Mouse (Mus musculus): ENCODE data around the gene Hsd11b2. TPM values are rescaled to one million over a fixed set of nuclear protein-coding genes. Genes with fewer than 3 reads are reported as not detected.

The Hsd11b2 gene
- polyA plus RNA-seq, 1 experiment, result not detected

DNA sequence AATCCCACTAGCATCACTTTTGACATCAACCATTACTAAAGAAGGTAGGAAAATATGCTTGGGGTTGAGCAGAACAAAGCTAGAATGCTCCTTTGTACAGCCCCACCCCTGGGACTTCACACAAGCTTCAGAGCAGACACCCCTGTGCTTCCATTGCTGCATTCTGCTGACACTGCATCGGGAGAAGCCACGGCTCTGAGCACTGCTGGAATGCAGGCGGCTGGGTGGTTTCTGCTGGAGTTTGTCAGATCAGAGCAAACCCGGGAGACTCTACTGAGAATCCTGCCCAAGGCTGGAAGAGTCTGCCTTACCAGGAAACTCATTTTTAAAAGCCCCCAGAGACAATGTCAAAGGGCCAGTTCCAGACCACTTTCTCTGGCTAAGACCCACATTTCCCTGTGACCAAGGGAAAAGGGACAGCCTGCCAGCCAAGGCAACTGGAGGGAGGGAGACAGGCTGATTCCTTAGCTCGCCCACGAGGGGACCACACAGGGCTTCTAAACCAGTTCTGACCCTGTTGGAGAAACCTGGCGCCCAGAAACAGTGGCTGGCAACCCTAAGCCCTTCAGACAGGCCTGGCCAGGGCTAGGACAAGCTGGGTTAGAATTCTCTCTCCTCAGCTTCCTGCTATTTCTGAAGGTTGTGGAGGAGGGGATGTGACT is 26.1 kb downstream of the Hsd11b2 start:
- H3K27me3 ChIP-seq (ENCODE audit: control insufficient read depth), result no peaks in the 10 kb centered on the region
- peaks cover 74% of the 10 kb centered on the region for H3K4me1 ChIP-seq (ENCODE audit: control insufficient read depth)
- H3K36me3 ChIP-seq (ENCODE audit: control insufficient read depth), result peaks cover 55% of the 10 kb centered on the region
- TF ChIP-seq GATA1 (IDR thresholded peaks at IDR 0.05; ENCODE audit: low read length) (no peak), TAL1 (IDR thresholded peaks at IDR 0.05; ENCODE audit: low read length) (no peak)
- no peaks in the 10 kb centered on the region for H3K9me3 ChIP-seq (ENCODE audit: control insufficient read depth, low read length)
- no peak overlapping the region for H3K4me3 ChIP-seq (replicated peaks)

DNA sequence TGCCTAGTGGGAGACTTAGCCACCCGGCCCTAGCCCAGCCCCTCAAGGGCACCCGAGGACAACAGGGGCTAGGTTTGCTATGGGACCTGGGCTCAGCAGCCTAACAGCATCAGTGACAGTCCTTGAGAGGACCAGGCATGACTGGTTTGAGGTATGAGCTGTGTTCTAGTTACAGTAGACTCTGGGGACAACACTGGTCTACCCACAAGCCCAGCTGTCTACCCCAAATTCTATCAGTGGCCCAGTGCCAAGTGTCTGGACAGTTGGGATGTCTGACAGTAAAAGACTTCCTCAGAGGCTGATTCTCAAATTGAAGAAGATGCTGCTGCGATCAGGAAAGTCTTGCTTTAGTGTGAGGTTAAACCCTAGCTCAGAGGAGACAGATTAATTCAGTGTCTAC is 26.7 kb downstream of the Hsd11b2 start:
- Histone ChIP-seq H3K9me3 (ENCODE audit: control insufficient read depth, low read length) (no peaks in the 10 kb centered on the region), H3K4me3 (replicated peaks) (no peak overlapping the region), H3K4me1 (ENCODE audit: control insufficient read depth) (peaks cover 70% of the 10 kb centered on the region), H3K36me3 (ENCODE audit: control insufficient read depth) (peaks cover 60% of the 10 kb centered on the region), H3K27me3 (ENCODE audit: control insufficient read depth) (no peaks in the 10 kb centered on the region)
- TF ChIP-seq TAL1 (IDR thresholded peaks at IDR 0.05; ENCODE audit: low read length), result no peak
- TF ChIP-seq GATA1 (IDR thresholded peaks at IDR 0.05; ENCODE audit: low read length), result no peak

DNA sequence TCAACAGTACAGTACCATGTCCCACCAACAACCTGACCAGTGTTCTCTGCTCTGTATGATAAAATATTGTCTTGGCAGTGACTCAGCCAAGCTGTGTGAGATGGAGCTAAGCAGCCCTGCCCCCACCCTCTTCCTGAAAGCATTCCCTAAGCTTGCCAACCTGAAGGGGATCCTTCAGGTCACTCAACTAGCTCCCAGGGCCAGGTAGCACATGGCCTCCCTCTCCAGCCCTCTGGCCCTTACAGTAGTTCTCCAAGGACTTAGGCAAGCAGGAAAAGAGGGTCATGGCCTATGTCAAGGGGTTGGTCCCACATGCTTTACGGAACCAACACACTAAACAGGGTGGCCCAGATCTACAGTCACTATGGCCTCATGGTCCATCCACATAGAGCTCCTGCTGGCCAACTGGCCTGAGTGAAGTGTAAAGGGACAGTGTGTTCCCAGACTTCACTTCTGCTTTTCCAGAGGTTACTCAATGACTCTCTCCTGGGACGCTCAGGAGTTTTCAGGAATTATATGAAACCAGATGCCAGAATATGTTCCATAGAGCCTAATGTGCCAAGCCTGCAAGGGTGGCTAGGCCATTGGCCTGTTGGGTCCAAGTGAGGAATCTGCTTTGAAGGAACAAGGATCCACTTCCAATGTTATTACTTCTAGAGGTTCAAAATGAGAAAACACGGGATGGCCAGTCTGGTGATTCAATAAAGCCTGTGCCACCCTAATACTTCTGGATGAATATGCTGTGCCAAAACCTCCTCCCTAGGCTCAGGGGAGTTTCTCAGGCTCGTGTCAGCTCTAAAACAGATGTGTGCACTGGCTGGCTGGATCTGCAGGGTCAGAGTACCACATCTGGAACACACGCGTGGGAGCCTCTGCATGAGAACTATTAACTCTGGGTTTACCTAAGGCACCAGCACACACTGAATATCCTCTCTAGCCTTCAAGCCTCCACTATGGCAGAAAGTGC is 28.1 kb downstream of the Hsd11b2 start:
- H3K4me1 ChIP-seq (ENCODE audit: control insufficient read depth), result peaks cover 62% of the 10 kb centered on the region
- H3K27me3 ChIP-seq (ENCODE audit: control insufficient read depth), result no peaks in the 10 kb centered on the region
- peaks cover 60% of the 10 kb centered on the region for H3K36me3 ChIP-seq (ENCODE audit: control insufficient read depth)
- H3K4me3 ChIP-seq (replicated peaks), result no peak overlapping the region
- no peaks in the 10 kb centered on the region for H3K9me3 ChIP-seq (ENCODE audit: control insufficient read depth, low read length)
- no peak for TF ChIP-seq GATA1 (IDR thresholded peaks at IDR 0.05; ENCODE audit: low read length)
- TF ChIP-seq TAL1 (IDR thresholded peaks at IDR 0.05; ENCODE audit: low read length), result no peak

DNA sequence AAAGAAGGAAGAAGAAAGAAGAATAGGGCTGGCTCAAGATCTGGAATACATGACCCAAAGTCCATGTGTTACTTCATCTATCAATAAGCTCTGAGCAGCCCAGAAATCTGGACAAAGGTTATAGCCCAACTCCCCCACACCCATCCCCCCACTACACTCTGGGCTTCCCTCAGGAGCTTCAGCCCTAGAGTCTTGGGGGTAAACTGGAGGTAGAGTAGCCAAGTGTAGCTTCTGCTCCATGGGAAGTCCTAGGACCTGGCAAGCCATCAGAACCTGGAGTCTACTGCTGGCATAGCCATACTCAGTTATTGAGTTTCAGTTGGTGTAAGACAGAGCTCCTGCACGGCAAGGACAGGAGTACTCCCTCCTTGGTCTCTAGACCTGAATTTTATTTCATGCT is 31.0 kb downstream of the Hsd11b2 start:
- TF ChIP-seq TAL1 (IDR thresholded peaks at IDR 0.05; ENCODE audit: low read length) (no peak), GATA1 (IDR thresholded peaks at IDR 0.05; ENCODE audit: low read length) (no peak)
- peaks cover 65% of the 10 kb centered on the region for H3K36me3 ChIP-seq (ENCODE audit: control insufficient read depth)
- H3K4me3 ChIP-seq (replicated peaks), result no peak overlapping the region
- H3K9me3 ChIP-seq (ENCODE audit: control insufficient read depth, low read length), result no peaks in the 10 kb centered on the region
- no peaks in the 10 kb centered on the region for H3K27me3 ChIP-seq (ENCODE audit: control insufficient read depth)
- H3K4me1 ChIP-seq (ENCODE audit: control insufficient read depth), result peaks cover 49% of the 10 kb centered on the region

DNA sequence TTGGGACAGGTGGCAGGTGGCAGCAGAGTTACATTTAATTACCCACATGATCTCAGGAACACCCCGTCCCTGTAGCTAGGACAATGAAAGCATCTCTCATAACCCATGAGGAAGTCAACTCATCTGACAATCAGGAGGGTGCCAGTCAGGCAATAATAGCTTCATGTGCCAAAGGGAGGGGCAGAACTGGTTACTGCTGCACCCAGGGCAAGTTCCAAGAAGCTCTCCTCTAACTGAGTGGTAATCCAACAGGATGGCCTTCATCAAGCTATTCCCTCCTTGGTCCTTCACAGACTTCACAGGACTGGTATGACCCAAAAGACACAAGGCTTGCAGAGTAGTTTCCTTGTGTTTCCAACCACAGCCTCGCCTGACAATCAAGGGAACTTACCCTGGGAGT is 31.5 kb downstream of the Hsd11b2 start:
- Histone ChIP-seq H3K4me3 (replicated peaks) (no peak overlapping the region), H3K27me3 (ENCODE audit: control insufficient read depth) (no peaks in the 10 kb centered on the region), H3K36me3 (ENCODE audit: control insufficient read depth) (peaks cover 62% of the 10 kb centered on the region), H3K9me3 (ENCODE audit: control insufficient read depth, low read length) (no peaks in the 10 kb centered on the region), H3K4me1 (ENCODE audit: control insufficient read depth) (peaks cover 43% of the 10 kb centered on the region)
- TF ChIP-seq GATA1 (IDR thresholded peaks at IDR 0.05; ENCODE audit: low read length) (no peak), TAL1 (IDR thresholded peaks at IDR 0.05; ENCODE audit: low read length) (no peak)

DNA sequence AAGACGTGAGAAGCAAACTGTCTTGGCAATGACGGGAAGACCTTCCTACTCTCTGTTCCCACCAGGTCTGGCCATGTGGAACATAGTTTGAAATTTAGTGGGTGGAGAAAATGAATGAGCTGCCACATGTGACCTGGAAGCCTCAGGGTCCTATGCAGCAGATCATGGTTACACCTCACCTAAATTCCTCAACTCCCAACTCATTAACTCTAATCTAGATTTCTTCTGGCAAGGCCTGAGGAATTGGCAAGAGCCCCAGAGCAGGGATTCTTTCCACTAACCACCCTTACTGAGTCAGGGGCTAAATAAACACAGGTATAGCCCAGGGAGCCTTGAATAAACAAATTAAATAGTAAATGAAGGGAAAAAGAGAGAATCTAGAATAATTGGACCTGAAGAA is 33.5 kb downstream of the Hsd11b2 start:
- H3K4me1 ChIP-seq (ENCODE audit: control insufficient read depth), result peaks cover 28% of the 10 kb centered on the region
- H3K27me3 ChIP-seq (ENCODE audit: control insufficient read depth), result no peaks in the 10 kb centered on the region
- peaks cover 53% of the 10 kb centered on the region for H3K36me3 ChIP-seq (ENCODE audit: control insufficient read depth)
- H3K4me3 ChIP-seq (replicated peaks), result no peak overlapping the region
- TF ChIP-seq TAL1 (IDR thresholded peaks at IDR 0.05; ENCODE audit: low read length) (no peak), GATA1 (IDR thresholded peaks at IDR 0.05; ENCODE audit: low read length) (no peak)
- H3K9me3 ChIP-seq (ENCODE audit: control insufficient read depth, low read length), result no peaks in the 10 kb centered on the region

DNA sequence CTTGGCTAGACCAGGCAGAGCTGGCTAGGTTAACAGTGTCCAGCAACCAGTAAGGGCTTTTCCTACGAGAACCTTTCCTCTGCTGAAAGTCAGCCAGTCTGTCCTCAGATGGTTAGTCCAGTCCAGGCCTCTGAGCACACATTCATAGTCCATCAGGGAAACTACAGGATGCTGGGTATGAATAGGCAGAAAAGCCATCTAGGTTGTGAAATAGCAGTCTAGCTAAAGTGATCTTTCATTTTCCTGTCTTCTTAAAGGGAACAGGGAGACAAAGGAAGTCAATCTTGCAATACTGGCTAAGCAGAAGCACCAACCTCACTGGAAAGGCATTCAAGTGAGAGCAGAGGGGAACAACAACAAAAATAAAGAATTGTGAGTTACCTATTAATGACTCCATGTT is 34.3 kb downstream of the Hsd11b2 start:
- TF ChIP-seq GATA1 (IDR thresholded peaks at IDR 0.05; ENCODE audit: low read length) (no peak), TAL1 (IDR thresholded peaks at IDR 0.05; ENCODE audit: low read length) (no peak)
- Histone ChIP-seq H3K4me1 (ENCODE audit: control insufficient read depth) (peaks cover 25% of the 10 kb centered on the region), H3K9me3 (ENCODE audit: control insufficient read depth, low read length) (no peaks in the 10 kb centered on the region), H3K27me3 (ENCODE audit: control insufficient read depth) (no peaks in the 10 kb centered on the region), H3K36me3 (ENCODE audit: control insufficient read depth) (peaks cover 51% of the 10 kb centered on the region), H3K4me3 (replicated peaks) (no peak overlapping the region)

DNA sequence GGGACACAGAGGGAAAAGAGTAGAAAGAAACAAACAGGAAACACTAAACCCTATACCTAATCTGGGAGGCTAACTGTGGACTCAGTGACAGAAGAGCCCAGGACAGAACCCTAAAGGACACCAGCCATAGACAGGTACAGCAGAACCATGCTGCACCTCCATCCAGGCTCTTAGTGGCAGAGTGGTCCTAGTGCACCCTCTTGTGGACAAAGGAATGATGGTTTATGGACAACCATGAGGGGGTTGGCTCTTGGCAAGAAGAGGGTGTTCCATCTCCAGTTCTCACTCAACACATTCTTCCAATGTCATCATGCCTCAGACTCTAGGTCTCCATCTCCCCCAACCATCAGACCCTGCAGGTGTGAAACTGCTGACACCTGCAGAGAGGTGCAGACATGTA is 35.5 kb downstream of the Hsd11b2 start:
- Histone ChIP-seq H3K4me3 (replicated peaks) (no peak overlapping the region), H3K9me3 (ENCODE audit: control insufficient read depth, low read length) (no peaks in the 10 kb centered on the region), H3K27me3 (ENCODE audit: control insufficient read depth) (no peaks in the 10 kb centered on the region), H3K4me1 (ENCODE audit: control insufficient read depth) (peaks cover 25% of the 10 kb centered on the region), H3K36me3 (ENCODE audit: control insufficient read depth) (peaks cover 55% of the 10 kb centered on the region)
- no peak for TF ChIP-seq TAL1 (IDR thresholded peaks at IDR 0.05; ENCODE audit: low read length)

DNA sequence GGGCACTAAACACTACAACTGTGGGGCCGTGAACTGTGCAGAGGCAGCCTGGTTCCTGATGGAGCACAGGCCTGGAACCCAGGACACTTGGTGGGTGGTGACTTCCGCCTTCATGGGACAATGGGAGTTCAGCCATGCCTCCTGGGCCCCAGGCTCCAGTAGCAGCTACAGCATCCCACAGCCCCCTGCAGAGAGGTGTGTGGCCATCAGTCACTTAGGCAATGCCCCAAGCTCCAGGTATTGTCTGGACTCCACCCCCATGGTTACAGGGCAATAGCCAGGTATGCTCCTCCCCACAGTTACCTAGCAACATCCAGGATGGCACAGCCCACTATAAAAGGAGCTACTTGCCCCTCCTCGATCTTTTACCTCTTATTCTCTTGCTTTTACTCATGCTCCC is 36.7 kb downstream of the Hsd11b2 start:
- TF ChIP-seq GATA1 (IDR thresholded peaks at IDR 0.05; ENCODE audit: low read length), result no peak
- TF ChIP-seq TAL1 (IDR thresholded peaks at IDR 0.05; ENCODE audit: low read length), result no peak

More for the DNA sequence above, 36.7 kb downstream of the Hsd11b2 start:
- Histone ChIP-seq H3K36me3 (ENCODE audit: control insufficient read depth) (peaks cover 56% of the 10 kb centered on the region), H3K9me3 (ENCODE audit: control insufficient read depth, low read length) (no peaks in the 10 kb centered on the region), H3K4me3 (replicated peaks) (no peak overlapping the region), H3K27me3 (ENCODE audit: control insufficient read depth) (no peaks in the 10 kb centered on the region), H3K4me1 (ENCODE audit: control insufficient read depth) (peaks cover 22% of the 10 kb centered on the region)

Data from erythroblast, embryonic 14.5 days (primary cell).